Mouse (Mus musculus) macrophage (primary cell): ENCODE measurements around the gene Fut4. TPM values are rescaled to one million over a fixed set of nuclear protein-coding genes. Genes with fewer than 3 reads are reported as not detected.

Experiments
- H3K27ac ChIP-seq: fragments of 350-480 bp; formaldehyde crosslinking; 2 replicates; pipeline ENCODE4 v1.9.0; 2021
- H3K36me3 ChIP-seq: fragments of 350-480 bp; formaldehyde crosslinking; 2 replicates; pipeline ENCODE4 v1.9.0; 2021; ENCODE audit errors: inconsistent target
- H3K4me3 ChIP-seq: fragments of 350-480 bp; formaldehyde crosslinking; 2 replicates; pipeline ENCODE4 v1.9.0; 2021; ENCODE audit errors: inconsistent target
- H3K79me2 ChIP-seq: fragments of 350-480 bp; formaldehyde crosslinking; 2 replicates; pipeline ENCODE4 v1.9.0; 2021; ENCODE audit errors: inconsistent target
- WGBS: methylation state at CpG from one replicate; pipeline ENCODE4 v1.1.7; 2026; ENCODE audit warnings: inconsistent platforms; ENCODE audit not compliant: missing documents; 5-methylcytosine and 5-hydroxymethylcytosine counted together
- polyA plus RNA-seq: library from polyadenylated mRNA; stranded (reverse); fragments of 250-400 nt; gene quantifications from 3 replicates; pipeline ENCODE4 v1.2.4, GENCODE M21; 2018; ENCODE audit warnings: inconsistent platforms
- total RNA-seq, 78 experiments: library from RNA; depleted of rRNA; stranded (reverse); fragments of 250-400 nt; gene quantifications; 1 replicate in 9 of 78; 2 replicates in 24 of 78; 3 replicates in 43 of 78; 4 replicates in 2 of 78; pipeline ENCODE4 v1.2.4; 2018; ENCODE audit warnings: inconsistent platforms in 56 of 78

Gene Fut4
- 1 to 10 TPM in 5 of 26 experiments, under 1 TPM in 13, not detected in 8; 0.18 to 1.6 (median 0.86) TPM for total RNA-seq (2018; cell fraction: chromatin; rRNA removed)
- total RNA-seq (2018; cell fraction: cytosol; rRNA removed), result 1 to 10 TPM; 1.5 to 3.9 (median 2.7) TPM
- total RNA-seq (2018; cell fraction: nucleus; rRNA removed), result 1 to 10 TPM in 25 of 26 experiments, under 1 TPM in 1; 0.96 to 4.1 (median 2.0) TPM
- polyA plus RNA-seq, result 1.5 to 3.1 TPM (median 2.8 TPM) in 3 replicates

GRCm38 (mm10) chr9:14752001-14752522 is at the start of gene Fut4:
Gene Fut4 (minus strand): TSS chr9:14752393.
- under 1% methylated on average over 26 of the region's 28 CpGs for WGBS
- H3K27ac ChIP-seq, result no peak within 1 kb of the TSS
- H3K4me3 ChIP-seq, result peak within 1 kb of the TSS; percentile 1; the same call in 1 of the 2 replicates
- H3K79me2 ChIP-seq, result no peaks in the 10 kb centered on the region
- H3K36me3 ChIP-seq, result no peaks in the 10 kb centered on the region

- Histone ChIP-seq H3K36me3 (peaks cover 33% of the 10 kb centered on the region; the same call in 1 of the 2 replicates), H3K4me3 (no peak overlapping the region), H3K27ac (no peak overlapping the region), H3K79me2 (peaks cover 38% of the 10 kb centered on the region)
- WGBS, result 92% methylated on average over 6 of the region's 6 CpGs
These were observed 35.2 kb upstream of the Fut4 start for GRCm38 (mm10) chr9:14787356-14787755.

- WGBS, result under 1% methylated on average over 62 of the region's 62 CpGs
- H3K36me3 ChIP-seq, result peaks cover 39% of the 10 kb centered on the region
- peak within 1 kb of the TSS; percentile 97 for H3K4me3 ChIP-seq
- H3K27ac ChIP-seq, result peak within 1 kb of the TSS; percentile 72
- peaks cover 38% of the 10 kb centered on the region for H3K79me2 ChIP-seq
These were observed 32.1 kb upstream of the Fut4 start, which contains the start of the genes Mre11a and Ankrd49 for GRCm38 (mm10) chr9:14784039-14785002. Gene Mre11a (plus strand): TSS chr9:14784654. Gene Ankrd49 (minus strand): TSS chr9:14784856.

GRCm38 (mm10) chr9:14778341-14778740 is 26.1 kb upstream of the Fut4 start:
- Histone ChIP-seq H3K27ac (no peak overlapping the region), H3K79me2 (peaks cover 5% of the 10 kb centered on the region; the same call in 1 of the 2 replicates), H3K36me3 (peaks cover 20% of the 10 kb centered on the region), H3K4me3 (no peak overlapping the region)
- 97% methylated on average over 13 of the region's 13 CpGs for WGBS

- 27% methylated on average over 2 of the region's 2 CpGs for WGBS
- no peak overlapping the region for H3K27ac ChIP-seq
These were observed 21.6 kb upstream of the Fut4 start for GRCm38 (mm10) chr9:14773813-14774212.

GRCm38 (mm10) chr9:14772074-14772473 is 19.9 kb upstream of the Fut4 start:
- H3K36me3 ChIP-seq, result no peaks in the 10 kb centered on the region
- 94% methylated on average over 2 of the region's 2 CpGs for WGBS
- no peak overlapping the region for H3K4me3 ChIP-seq
- no peaks in the 10 kb centered on the region for H3K79me2 ChIP-seq
- no peak overlapping the region for H3K27ac ChIP-seq

More at GRCm38 (mm10) chr9:14773813-14774212, 21.6 kb upstream of the Fut4 start:
- H3K79me2 ChIP-seq, result no peaks in the 10 kb centered on the region
- H3K36me3 ChIP-seq, result no peaks in the 10 kb centered on the region
- no peak overlapping the region for H3K4me3 ChIP-seq

- 37% methylated on average over 21 of the region's 23 CpGs for WGBS
- Histone ChIP-seq H3K27ac (no peak within 1 kb of the TSS), H3K79me2 (no peaks in the 10 kb centered on the region), H3K4me3 (no peak within 1 kb of the TSS), H3K36me3 (no peaks in the 10 kb centered on the region)
These were observed 18.7 kb upstream of the Fut4 start, which contains the start of gene 1700012B09Rik for GRCm38 (mm10) chr9:14770803-14771471. Gene 1700012B09Rik (minus strand): TSS chr9:14771030.

- H3K36me3 ChIP-seq, result no peaks in the 10 kb centered on the region
- H3K79me2 ChIP-seq, result no peaks in the 10 kb centered on the region
- 83% methylated on average over 5 of the region's 6 CpGs for WGBS
- H3K4me3 ChIP-seq, result no peak overlapping the region
- H3K27ac ChIP-seq, result no peak overlapping the region
These were observed 17.6 kb upstream of the Fut4 start for GRCm38 (mm10) chr9:14769811-14770210.

GRCm38 (mm10) chr9:14764765-14765164 is 12.6 kb upstream of the Fut4 start:
- H3K79me2 ChIP-seq, result no peaks in the 10 kb centered on the region
- H3K4me3 ChIP-seq, result no peak overlapping the region

GRCm38 (mm10) chr9:14759261-14759660 is 7.1 kb upstream of the Fut4 start:
- H3K79me2 ChIP-seq, result no peaks in the 10 kb centered on the region
- H3K36me3 ChIP-seq, result no peaks in the 10 kb centered on the region
- no peak overlapping the region for H3K4me3 ChIP-seq
- no peak overlapping the region for H3K27ac ChIP-seq

More at GRCm38 (mm10) chr9:14764765-14765164, 12.6 kb upstream of the Fut4 start:
- no peak overlapping the region for H3K27ac ChIP-seq
- WGBS, result 18% methylated on average over 7 of the region's 7 CpGs
- no peaks in the 10 kb centered on the region for H3K36me3 ChIP-seq

- peak overlapping the region; percentile 15; the same call in 1 of the 2 replicates for H3K27ac ChIP-seq
These were observed 6.4 kb upstream of the Fut4 start for GRCm38 (mm10) chr9:14758590-14758989.

GRCm38 (mm10) chr9:14754469-14754868 is 2.3 kb upstream of the Fut4 start:
- Histone ChIP-seq H3K79me2 (no peaks in the 10 kb centered on the region), H3K36me3 (no peaks in the 10 kb centered on the region), H3K27ac (no peak overlapping the region), H3K4me3 (no peak overlapping the region)
- WGBS, result 94% methylated on average over 3 of the region's 3 CpGs

More at GRCm38 (mm10) chr9:14758590-14758989, 6.4 kb upstream of the Fut4 start:
- 20% methylated on average over 7 of the region's 7 CpGs for WGBS
- H3K4me3 ChIP-seq, result no peak overlapping the region
- H3K36me3 ChIP-seq, result no peaks in the 10 kb centered on the region
- H3K79me2 ChIP-seq, result no peaks in the 10 kb centered on the region

GRCm38 (mm10) chr9:14753947-14754346 is 1.8 kb upstream of the Fut4 start:
- Histone ChIP-seq H3K79me2 (no peaks in the 10 kb centered on the region), H3K36me3 (no peaks in the 10 kb centered on the region), H3K4me3 (no peak overlapping the region), H3K27ac (no peak overlapping the region)

- H3K79me2 ChIP-seq, result no peaks in the 10 kb centered on the region
- H3K36me3 ChIP-seq, result no peaks in the 10 kb centered on the region
- WGBS, result 2% methylated on average over 50 of the region's 50 CpGs
- H3K27ac ChIP-seq, result no peak overlapping the region
- H3K4me3 ChIP-seq, result peak overlapping the region; percentile 1; the same call in 1 of the 2 replicates
These were observed 641 bp downstream of the Fut4 start for GRCm38 (mm10) chr9:14751503-14752000.
